Mouse (Mus musculus) midbrain, embryonic 10.5 days (tissue): Measurements from ENCODE around the gene Llgl1. TPM values are rescaled to one million over a fixed set of nuclear protein-coding genes. Genes with fewer than 3 reads are reported as not detected.

Source experiments
- DNase-seq: peaks from one replicate; pipeline ENCODE4 v3.0.0-alpha.2; 2017; ENCODE audit warnings: low spot score
- H3K27ac ChIP-seq: fragments of 300-500 bp; sonication (generic); replicated peaks from 2 replicates; pipeline ENCODE4 v1.5.1; 2016; ENCODE audit warnings: mild to moderate bottlenecking
- H3K27me3 ChIP-seq: fragments of 300-500 bp; sonication (generic); 2 replicates; pipeline ENCODE4 v1.6.1; 2016; ENCODE audit warnings: low read depth, mild to moderate bottlenecking; ENCODE audit not compliant: poor library complexity, severe bottlenecking
- H3K36me3 ChIP-seq: fragments of 300-500 bp; sonication (generic); 2 replicates; pipeline ENCODE4 v1.6.1; 2016; ENCODE audit warnings: mild to moderate bottlenecking, moderate library complexity
- H3K4me1 ChIP-seq: fragments of 300-500 bp; sonication (generic); 2 replicates; pipeline ENCODE4 v1.6.1; 2016
- H3K4me3 ChIP-seq: fragments of 300-500 bp; sonication (generic); 2 replicates; pipeline ENCODE4 v1.5.1; 2016; ENCODE audit warnings: mild to moderate bottlenecking, moderate library complexity
- H3K9me3 ChIP-seq: fragments of 300-500 bp; sonication (generic); replicated peaks from 2 replicates; pipeline ENCODE4 v1.6.1; 2016; ENCODE audit warnings: mild to moderate bottlenecking
- WGBS: fragments of 180-500 bp; shearing (Covaris S2); methylation state at CpG from one replicate; pipeline ENCODE4 v1.1.7; 2016; 5-methylcytosine and 5-hydroxymethylcytosine counted together
- polyA plus RNA-seq: library from polyadenylated mRNA; unstranded; fragments of >200 nt; fragmentation: Nextera tagmentation; extraction: Ambion mirVana; gene quantifications from 2 replicates; pipeline ENCODE4 v1.2.1, GENCODE M21; 2016

The Llgl1 gene
- polyA plus RNA-seq, 1 experiment from 2014 or later, result 147 TPM

- Histone ChIP-seq H3K36me3 (peaks cover 100% of the 10 kb centered on the region), H3K4me3 (no peak overlapping the region), H3K9me3 (no peaks in the 10 kb centered on the region), H3K27ac (no peak overlapping the region), H3K27me3 (no peaks in the 10 kb centered on the region), H3K4me1 (peaks cover 13% of the 10 kb centered on the region)
- 79% methylated on average over 3 of the region's 3 CpGs for WGBS
- DNase-seq, result no peak
Measured at GRCm38 (mm10) chr11:60707672-60708071, 8.1 kb downstream of the Llgl1 start.

GRCm38 (mm10) chr11:60708631-60709030 is 9.1 kb downstream of the Llgl1 start:
- Histone ChIP-seq H3K27me3 (no peaks in the 10 kb centered on the region), H3K4me3 (no peak overlapping the region), H3K9me3 (no peaks in the 10 kb centered on the region), H3K27ac (no peak overlapping the region), H3K36me3 (peaks cover 100% of the 10 kb centered on the region), H3K4me1 (peaks cover 4% of the 10 kb centered on the region; the same call in 1 of the 2 replicates)
- no peak for DNase-seq
- 94% methylated on average over 10 of the region's 10 CpGs for WGBS

- no peak for DNase-seq
- peaks cover 100% of the 10 kb centered on the region for H3K36me3 ChIP-seq
- 93% methylated on average over 45 of the region's 45 CpGs for WGBS
Measured at GRCm38 (mm10) chr11:60709481-60710465, 10.2 kb downstream of the Llgl1 start.

GRCm38 (mm10) chr11:60711218-60711617 is 11.7 kb downstream of the Llgl1 start:
- Histone ChIP-seq H3K27ac (no peak overlapping the region), H3K27me3 (no peaks in the 10 kb centered on the region), H3K36me3 (peaks cover 100% of the 10 kb centered on the region), H3K4me1 (no peaks in the 10 kb centered on the region), H3K4me3 (no peak overlapping the region), H3K9me3 (no peaks in the 10 kb centered on the region)
- DNase-seq, result no peak
- WGBS, result 95% methylated on average over 17 of the region's 17 CpGs

More at GRCm38 (mm10) chr11:60709481-60710465, 10.2 kb downstream of the Llgl1 start:
- Histone ChIP-seq H3K4me1 (no peaks in the 10 kb centered on the region), H3K4me3 (no peak overlapping the region), H3K27me3 (no peaks in the 10 kb centered on the region), H3K9me3 (no peaks in the 10 kb centered on the region), H3K27ac (no peak overlapping the region)

- 93% methylated on average over 18 of the region's 18 CpGs for WGBS
- Histone ChIP-seq H3K36me3 (peaks cover 100% of the 10 kb centered on the region), H3K4me1 (no peaks in the 10 kb centered on the region), H3K27ac (no peak overlapping the region), H3K4me3 (no peak overlapping the region), H3K9me3 (no peaks in the 10 kb centered on the region), H3K27me3 (no peaks in the 10 kb centered on the region)
- no peak for DNase-seq
Measured at GRCm38 (mm10) chr11:60712040-60712439, 12.5 kb downstream of the Llgl1 start.

GRCm38 (mm10) chr11:60712639-60713255 is 13.2 kb downstream of the Llgl1 start:
- no peak overlapping the region for H3K27ac ChIP-seq
- no peaks in the 10 kb centered on the region for H3K4me1 ChIP-seq
- no peak overlapping the region for H3K4me3 ChIP-seq
- no peaks in the 10 kb centered on the region for H3K27me3 ChIP-seq
- no peaks in the 10 kb centered on the region for H3K9me3 ChIP-seq
- no peak for DNase-seq
- H3K36me3 ChIP-seq, result peaks cover 100% of the 10 kb centered on the region
- 92% methylated on average over 13 of the region's 13 CpGs for WGBS

- no peaks in the 10 kb centered on the region for H3K9me3 ChIP-seq
- no peaks in the 10 kb centered on the region for H3K27me3 ChIP-seq
- no peaks in the 10 kb centered on the region for H3K4me1 ChIP-seq
- H3K27ac ChIP-seq, result no peak overlapping the region
- no peak for DNase-seq
- H3K4me3 ChIP-seq, result no peak overlapping the region
- peaks cover 100% of the 10 kb centered on the region for H3K36me3 ChIP-seq
- 90% methylated on average over 5 of the region's 5 CpGs for WGBS
Measured at GRCm38 (mm10) chr11:60715833-60716232, 16.3 kb downstream of the Llgl1 start.

- Histone ChIP-seq H3K4me3 (no peak overlapping the region), H3K36me3 (peaks cover 100% of the 10 kb centered on the region), H3K4me1 (no peaks in the 10 kb centered on the region), H3K27ac (no peak overlapping the region), H3K27me3 (no peaks in the 10 kb centered on the region), H3K9me3 (no peaks in the 10 kb centered on the region)
- no peak for DNase-seq
- WGBS, result 86% methylated on average over 5 of the region's 5 CpGs
Measured at GRCm38 (mm10) chr11:60719263-60719662, 19.7 kb downstream of the Llgl1 start.

GRCm38 (mm10) chr11:60726601-60727391 is 27.3 kb downstream of the Llgl1 start, which contains the start of gene Flii:
Flii (minus strand) TSS chr11:60727263.
- Histone ChIP-seq H3K4me1 (peaks cover 35% of the 10 kb centered on the region), H3K36me3 (peaks cover 51% of the 10 kb centered on the region), H3K27me3 (no peaks in the 10 kb centered on the region), H3K9me3 (no peaks in the 10 kb centered on the region), H3K27ac (peak within 1 kb of the TSS; percentile 92), H3K4me3 (peak within 1 kb of the TSS; percentile 94)
- under 1% methylated on average over 71 of the region's 71 CpGs for WGBS
- peak; percentile 86 for DNase-seq

- Histone ChIP-seq H3K4me1 (peaks cover 35% of the 10 kb centered on the region), H3K27me3 (no peaks in the 10 kb centered on the region), H3K27ac (peak overlapping the region; percentile 92), H3K4me3 (peak overlapping the region; percentile 94), H3K9me3 (no peaks in the 10 kb centered on the region), H3K36me3 (peaks cover 51% of the 10 kb centered on the region)
- DNase-seq, result peak; percentile 29
- WGBS, result 14% methylated on average over 12 of the region's 12 CpGs
Measured at GRCm38 (mm10) chr11:60727392-60728140, 28.0 kb downstream of the Llgl1 start.

- peaks cover 35% of the 10 kb centered on the region for H3K4me1 ChIP-seq
- H3K27ac ChIP-seq, result peak within 1 kb of the TSS; percentile 92
- under 1% methylated on average over 44 of the region's 44 CpGs for WGBS
- no peaks in the 10 kb centered on the region for H3K27me3 ChIP-seq
- no peaks in the 10 kb centered on the region for H3K9me3 ChIP-seq
- peaks cover 51% of the 10 kb centered on the region for H3K36me3 ChIP-seq
- peak; percentile 94 for DNase-seq
- peak within 1 kb of the TSS; percentile 94 for H3K4me3 ChIP-seq
Measured at GRCm38 (mm10) chr11:60728260-60728761, 28.8 kb downstream of the Llgl1 start, which contains the start of gene Mief2. Mief2 (plus strand) TSS chr11:60728398.
